Mouse (Mus musculus): ENCODE measurements around the gene Plcxd2. TPM values are rescaled to one million over a fixed set of nuclear protein-coding genes. Genes with fewer than 3 reads are reported as not detected.

Plcxd2 gene
- polyA plus RNA-seq, 2 experiments, result 1.8 to 2.6 TPM

DNA sequence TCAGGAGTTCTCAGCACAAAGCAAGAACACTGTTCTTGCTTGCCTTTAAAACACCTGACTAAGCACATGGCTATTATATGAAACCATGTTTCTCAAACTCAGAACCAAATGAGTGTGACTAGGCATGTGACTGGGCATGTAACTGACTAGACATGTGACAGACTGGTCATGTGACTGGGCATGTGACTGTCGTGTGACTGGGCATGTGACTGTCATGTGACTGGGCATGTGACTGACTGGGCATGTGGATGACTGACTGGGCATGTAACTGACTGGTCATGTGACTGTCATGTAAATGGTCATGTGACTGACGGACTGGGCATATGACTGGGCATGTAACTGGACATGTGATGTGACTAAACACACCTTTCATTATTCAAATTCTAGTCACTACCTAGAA lies 39.8 kb downstream of the Plcxd2 start:
- Histone ChIP-seq H3K4me2 (replicated peaks; ENCODE audit: low read depth, low read length, severe bottlenecking) (no peak overlapping the region), H3K27ac (replicated peaks; ENCODE audit: low read depth, low read length) (no peak overlapping the region), H3K9ac (ENCODE audit: low read depth, low read length, severe bottlenecking) (no peak overlapping the region), H3K36me3 (ENCODE audit: control insufficient read depth, insufficient read depth, low read length) (no peaks in the 10 kb centered on the region), H3K4me1 (ENCODE audit: control insufficient read depth, insufficient read depth, low read length) (peaks cover 16% of the 10 kb centered on the region), H3K9me3 (ENCODE audit: control insufficient read depth, low read length) (no peaks in the 10 kb centered on the region), H3K4me3 (replicated peaks; ENCODE audit: low read length) (no peak overlapping the region), H3K27me3 (ENCODE audit: control insufficient read depth, insufficient read depth, low read length) (no peaks in the 10 kb centered on the region)
- DNase-seq (ENCODE audit: low spot score) (no peak), ATAC-seq (ENCODE audit: low FRiP score, low read depth) (no peak)
- 90% methylated on average over 2 of the region's 2 CpGs for WGBS
- TF ChIP-seq POLR2A (IDR thresholded peaks at IDR 0.05; ENCODE audit: borderline replicate concordance, extremely low read depth, insufficient read depth, insufficient read length), result no peak

DNA sequence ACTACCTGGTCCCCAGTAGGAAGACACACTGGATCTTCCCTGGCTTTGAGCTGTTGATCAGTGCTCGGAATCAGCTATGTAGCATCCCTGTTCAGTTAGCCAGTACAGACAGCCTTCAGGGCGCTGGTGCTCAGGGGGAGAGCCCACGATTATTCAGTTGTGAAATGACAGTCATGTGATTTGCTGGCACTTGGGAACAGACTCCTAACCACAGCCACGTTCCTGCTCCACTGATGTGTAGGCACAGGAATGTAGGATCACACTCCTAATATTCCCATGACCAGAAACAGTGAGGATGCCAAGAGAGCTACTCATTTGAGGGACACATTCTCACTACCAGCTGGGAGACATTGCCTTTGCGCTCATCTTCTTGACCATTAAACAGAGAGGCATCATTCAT lies 41.3 kb downstream of the Plcxd2 start:
- WGBS, result 71% methylated on average over 5 of the region's 5 CpGs
- H3K36me3 ChIP-seq (ENCODE audit: control insufficient read depth, insufficient read depth, low read length), result no peaks in the 10 kb centered on the region
- no peak for ATAC-seq (ENCODE audit: low FRiP score, low read depth)

DNA sequence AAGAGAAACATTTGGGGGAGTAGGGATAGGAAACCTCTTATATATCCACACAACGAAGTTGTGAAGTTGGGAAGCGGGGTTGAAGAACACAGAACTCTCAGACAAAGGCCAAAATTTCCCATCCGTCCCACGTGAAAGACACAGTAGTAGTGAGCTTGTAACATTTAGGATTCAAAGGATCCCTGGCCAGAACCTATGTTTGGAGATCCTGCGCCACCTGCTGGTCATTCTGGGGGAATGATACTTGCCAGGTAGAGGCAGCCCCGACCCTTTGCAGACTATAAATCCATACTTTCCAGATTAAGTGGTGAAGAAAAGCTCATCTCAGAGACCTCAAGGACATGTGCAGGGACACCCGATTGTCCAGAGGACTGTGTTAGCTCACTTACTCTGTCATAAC lies 42.5 kb downstream of the Plcxd2 start:
- peaks cover 16% of the 10 kb centered on the region for H3K4me1 ChIP-seq (ENCODE audit: control insufficient read depth, insufficient read depth, low read length)
- H3K27me3 ChIP-seq (ENCODE audit: control insufficient read depth, insufficient read depth, low read length), result no peaks in the 10 kb centered on the region
- no peak overlapping the region for H3K4me2 ChIP-seq (replicated peaks; ENCODE audit: low read depth, low read length, severe bottlenecking)

More for the DNA sequence above, 41.3 kb downstream of the Plcxd2 start:
- H3K27ac ChIP-seq (replicated peaks; ENCODE audit: low read depth, low read length), result no peak overlapping the region
- DNase-seq (ENCODE audit: low spot score), result no peak
- H3K4me3 ChIP-seq (replicated peaks; ENCODE audit: low read length), result no peak overlapping the region
- H3K4me2 ChIP-seq (replicated peaks; ENCODE audit: low read depth, low read length, severe bottlenecking), result no peak overlapping the region
- H3K9ac ChIP-seq (ENCODE audit: low read depth, low read length, severe bottlenecking), result no peak overlapping the region
- no peak for TF ChIP-seq POLR2A (IDR thresholded peaks at IDR 0.05; ENCODE audit: borderline replicate concordance, extremely low read depth, insufficient read depth, insufficient read length)
- peaks cover 16% of the 10 kb centered on the region for H3K4me1 ChIP-seq (ENCODE audit: control insufficient read depth, insufficient read depth, low read length)
- H3K9me3 ChIP-seq (ENCODE audit: control insufficient read depth, low read length), result no peaks in the 10 kb centered on the region
- no peaks in the 10 kb centered on the region for H3K27me3 ChIP-seq (ENCODE audit: control insufficient read depth, insufficient read depth, low read length)

GRCm38 (mm10) chr16:45966604-45967003 lies 43.4 kb downstream of the Plcxd2 start:
- Histone ChIP-seq H3K27ac (replicated peaks; ENCODE audit: low read depth, low read length) (no peak overlapping the region), H3K9me3 (ENCODE audit: control insufficient read depth, low read length) (no peaks in the 10 kb centered on the region), H3K27me3 (ENCODE audit: control insufficient read depth, insufficient read depth, low read length) (no peaks in the 10 kb centered on the region), H3K4me1 (ENCODE audit: control insufficient read depth, insufficient read depth, low read length) (peaks cover 16% of the 10 kb centered on the region), H3K9ac (ENCODE audit: low read depth, low read length, severe bottlenecking) (no peak overlapping the region), H3K4me3 (replicated peaks; ENCODE audit: low read length) (no peak overlapping the region), H3K4me2 (replicated peaks; ENCODE audit: low read depth, low read length, severe bottlenecking) (no peak overlapping the region), H3K36me3 (ENCODE audit: control insufficient read depth, insufficient read depth, low read length) (no peaks in the 10 kb centered on the region)
- WGBS, result 86% methylated on average over 5 of the region's 5 CpGs
- no peak for TF ChIP-seq POLR2A (IDR thresholded peaks at IDR 0.05; ENCODE audit: borderline replicate concordance, extremely low read depth, insufficient read depth, insufficient read length)
- DNase-seq (ENCODE audit: low spot score) (no peak), ATAC-seq (ENCODE audit: low FRiP score, low read depth) (no peak)

More for the DNA sequence above, 42.5 kb downstream of the Plcxd2 start:
- ATAC-seq (ENCODE audit: low FRiP score, low read depth), result peak; percentile 84
- Histone ChIP-seq H3K9me3 (ENCODE audit: control insufficient read depth, low read length) (no peaks in the 10 kb centered on the region), H3K27ac (replicated peaks; ENCODE audit: low read depth, low read length) (no peak overlapping the region), H3K36me3 (ENCODE audit: control insufficient read depth, insufficient read depth, low read length) (no peaks in the 10 kb centered on the region), H3K4me3 (replicated peaks; ENCODE audit: low read length) (no peak overlapping the region), H3K9ac (ENCODE audit: low read depth, low read length, severe bottlenecking) (no peak overlapping the region)
- peak; percentile 92 for DNase-seq (ENCODE audit: low spot score)
- 10% methylated on average over 7 of the region's 7 CpGs for WGBS
- TF ChIP-seq POLR2A (IDR thresholded peaks at IDR 0.05; ENCODE audit: borderline replicate concordance, extremely low read depth, insufficient read depth, insufficient read length), result no peak

DNA sequence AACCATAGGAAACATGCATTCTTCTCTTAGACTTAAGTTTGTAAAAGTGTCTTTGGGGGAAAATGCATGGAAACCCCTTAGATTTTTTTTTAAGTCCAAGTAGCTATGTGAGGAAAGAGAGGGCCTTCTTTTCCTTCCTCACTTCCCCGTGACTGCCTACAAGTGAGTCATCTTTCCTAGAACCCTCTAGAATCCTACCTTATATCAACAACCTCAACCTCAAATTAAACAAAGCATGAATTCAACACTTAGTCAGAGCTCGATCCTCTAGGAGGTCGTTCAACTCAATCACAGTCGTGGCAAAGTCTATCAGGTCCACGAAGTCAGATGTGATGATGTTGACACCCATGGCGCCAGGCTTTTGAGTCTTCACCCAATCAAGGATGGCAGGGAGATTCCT lies 45.2 kb downstream of the Plcxd2 start:
- 88% methylated on average over 6 of the region's 6 CpGs for WGBS
- no peak for TF ChIP-seq POLR2A (IDR thresholded peaks at IDR 0.05; ENCODE audit: borderline replicate concordance, extremely low read depth, insufficient read depth, insufficient read length)

DNA sequence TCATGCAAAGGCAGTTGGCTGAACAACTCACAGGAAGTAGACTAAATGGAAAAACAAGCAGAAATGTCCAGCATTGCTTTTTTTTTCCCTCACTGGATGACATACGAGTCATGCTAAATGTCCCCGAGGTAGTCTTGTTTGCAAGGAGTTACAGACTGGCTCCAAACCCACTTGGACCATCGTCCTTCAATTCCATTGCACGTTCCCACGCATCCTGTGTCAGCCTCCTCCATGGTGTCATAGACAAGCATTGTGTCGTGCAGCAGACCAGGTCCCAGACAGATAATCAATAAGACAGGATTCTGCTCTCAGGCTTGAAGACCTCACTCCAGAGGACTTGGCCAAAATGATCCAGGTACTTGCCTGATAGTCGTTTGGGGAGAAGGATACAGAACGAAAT lies 46.2 kb downstream of the Plcxd2 start:
- no peak for DNase-seq (ENCODE audit: low spot score)
- TF ChIP-seq POLR2A (IDR thresholded peaks at IDR 0.05; ENCODE audit: borderline replicate concordance, extremely low read depth, insufficient read depth, insufficient read length), result no peak
- Histone ChIP-seq H3K4me1 (ENCODE audit: control insufficient read depth, insufficient read depth, low read length) (peaks cover 16% of the 10 kb centered on the region), H3K4me3 (replicated peaks; ENCODE audit: low read length) (no peak overlapping the region), H3K36me3 (ENCODE audit: control insufficient read depth, insufficient read depth, low read length) (no peaks in the 10 kb centered on the region), H3K4me2 (replicated peaks; ENCODE audit: low read depth, low read length, severe bottlenecking) (no peak overlapping the region), H3K27ac (replicated peaks; ENCODE audit: low read depth, low read length) (no peak overlapping the region), H3K27me3 (ENCODE audit: control insufficient read depth, insufficient read depth, low read length) (no peaks in the 10 kb centered on the region), H3K9me3 (ENCODE audit: control insufficient read depth, low read length) (no peaks in the 10 kb centered on the region), H3K9ac (ENCODE audit: low read depth, low read length, severe bottlenecking) (no peak overlapping the region)
- ATAC-seq (ENCODE audit: low FRiP score, low read depth), result no peak
- 88% methylated on average over 8 of the region's 8 CpGs for WGBS

More for the DNA sequence above, 45.2 kb downstream of the Plcxd2 start:
- Histone ChIP-seq H3K27ac (replicated peaks; ENCODE audit: low read depth, low read length) (no peak overlapping the region), H3K36me3 (ENCODE audit: control insufficient read depth, insufficient read depth, low read length) (no peaks in the 10 kb centered on the region), H3K9me3 (ENCODE audit: control insufficient read depth, low read length) (no peaks in the 10 kb centered on the region), H3K4me1 (ENCODE audit: control insufficient read depth, insufficient read depth, low read length) (peaks cover 16% of the 10 kb centered on the region), H3K4me3 (replicated peaks; ENCODE audit: low read length) (no peak overlapping the region), H3K4me2 (replicated peaks; ENCODE audit: low read depth, low read length, severe bottlenecking) (no peak overlapping the region), H3K9ac (ENCODE audit: low read depth, low read length, severe bottlenecking) (no peak overlapping the region), H3K27me3 (ENCODE audit: control insufficient read depth, insufficient read depth, low read length) (no peaks in the 10 kb centered on the region)
- ATAC-seq (ENCODE audit: low FRiP score, low read depth), result no peak
- DNase-seq (ENCODE audit: low spot score), result no peak
